Mouse (Mus musculus) megakaryocyte, embryonic 14.5 days (primary cell): Measurements from ENCODE around the gene Tmem266. TPM values are rescaled to one million over a fixed set of nuclear protein-coding genes. Genes with fewer than 3 reads are reported as not detected.

Experiments used
- H3K27me3 ChIP-seq: replicated peaks from 2 replicates; pipeline ENCODE3; 2012; ENCODE audit warnings: inconsistent platforms
- H3K36me3 ChIP-seq: replicated peaks from 2 replicates; pipeline ENCODE3; 2012; ENCODE audit warnings: low read length, inconsistent platforms, mixed read lengths
- H3K4me1 ChIP-seq: 2 replicates; pipeline ENCODE4 v1.6.1; 2012; ENCODE audit warnings: inconsistent platforms
- H3K4me3 ChIP-seq: replicated peaks from 2 replicates; pipeline ENCODE3; 2012; ENCODE audit warnings: moderate library complexity, mild to moderate bottlenecking, inconsistent platforms
- H3K9me3 ChIP-seq: 2 replicates; pipeline ENCODE4 v1.6.1; 2012; ENCODE audit warnings: inconsistent platforms
- FLI1 ChIP-seq: IDR thresholded peaks from 2 replicates; pipeline ENCODE4 v1.6.1; 2012; ENCODE audit warnings: low read length, inconsistent platforms, mixed read lengths
- GATA1 ChIP-seq: IDR thresholded peaks from 3 replicates; pipeline ENCODE4 v1.6.1; 2012; ENCODE audit warnings: mixed read lengths, low read length, inconsistent platforms, borderline replicate concordance
- polyA plus RNA-seq: library from polyadenylated mRNA; stranded (reverse); fragments of >175 nt; gene quantifications from 2 replicates; pipeline ENCODE4 v1.2.3, GENCODE M21; 2012; ENCODE audit warnings: low replicate concordance; ENCODE audit not compliant: insufficient read depth

Gene Tmem266
- polyA plus RNA-seq, 1 experiment, result 0.07 TPM

GRCm38 (mm10) chr9:55482116-55482515, 155.4 kb downstream of the Tmem266 start:
- H3K36me3 ChIP-seq, result peaks cover 77% of the 10 kb centered on the region
- H3K4me1 ChIP-seq, result peaks cover 13% of the 10 kb centered on the region; the same call in 1 of the 2 replicates
- TF ChIP-seq GATA1 (no peak), FLI1 (no peak)
- H3K27me3 ChIP-seq, result no peaks in the 10 kb centered on the region
- H3K9me3 ChIP-seq, result no peaks in the 10 kb centered on the region
- no peak overlapping the region for H3K4me3 ChIP-seq

Other genes with a start within 250 kb of the Tmem266 start
- gene Ube2q2, start 178.1 kb upstream of the Tmem266 start, polyA plus RNA-seq, result 11.4 and 31.0 TPM in 2 replicates
- 4.3 and 9.3 TPM in 2 replicates for gene Fbxo22, start 118.0 kb upstream of the Tmem266 start, polyA plus RNA-seq
- 0.26 TPM in 1 of 2 replicates, not detected in the other for gene Nrg4, start 69 bp upstream of the Tmem266 start, polyA plus RNA-seq
- 5.0 and 30.7 TPM in 2 replicates for gene Etfa, start 185.3 kb downstream of the Tmem266 start, polyA plus RNA-seq
- 0.13 TPM in 1 of 2 replicates, not detected in the other for gene Isl2, start 211.8 kb downstream of the Tmem266 start, polyA plus RNA-seq